Mouse (Mus musculus): ENCODE data around the gene Rhbdd1. TPM values are rescaled to one million over a fixed set of nuclear protein-coding genes. Genes with fewer than 3 reads are reported as not detected.

Gene Rhbdd1
- polyA plus RNA-seq, 1 experiment from 2014 or later = 7.3 TPM

DNA sequence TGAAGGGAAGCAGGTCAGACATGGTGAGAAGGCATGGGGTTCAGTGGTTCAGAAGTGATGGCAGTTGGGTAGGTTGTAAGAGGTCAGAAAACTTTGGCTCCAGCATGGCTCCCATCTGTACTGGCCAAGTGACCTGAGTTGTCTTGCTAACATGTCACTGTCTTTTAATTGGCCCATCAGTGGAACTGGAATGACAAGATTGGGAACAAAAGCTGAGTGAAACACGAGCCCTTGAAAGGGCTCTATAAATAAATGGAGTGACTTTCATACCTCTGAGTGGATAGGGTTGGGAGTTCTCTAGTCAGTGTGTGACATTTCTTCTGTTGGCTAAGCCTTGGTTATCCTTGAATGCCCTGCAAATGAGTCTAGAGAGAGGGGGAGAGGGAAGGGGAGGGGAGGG is 123.9 kb downstream of the Rhbdd1 start:
- ATAC-seq (ENCODE audit: low FRiP score) = no peak
- H3K4me2 ChIP-seq (replicated peaks; ENCODE audit: low read depth, low read length) = no peak overlapping the region
- no peak for DNase-seq (ENCODE audit: low spot score)
- no peak overlapping the region for H3K4me3 ChIP-seq (ENCODE audit: low read depth, low read length)
- no peak overlapping the region for H3K27ac ChIP-seq (ENCODE audit: low read depth, low read length)
- H3K9ac ChIP-seq (ENCODE audit: low read depth, low read length) = no peak overlapping the region
- H3K27me3 ChIP-seq (ENCODE audit: control insufficient read depth, insufficient read depth, low read length) = no peaks in the 10 kb centered on the region
- no peaks in the 10 kb centered on the region for H3K9me3 ChIP-seq (ENCODE audit: control insufficient read depth, low read length)
- no peaks in the 10 kb centered on the region for H3K4me1 ChIP-seq (replicated peaks; ENCODE audit: control insufficient read depth, insufficient read depth, low read length)
- no peaks in the 10 kb centered on the region for H3K36me3 ChIP-seq (ENCODE audit: control insufficient read depth, insufficient read depth, low read length)
- WGBS = 57% methylated on average over 1 of the region's 1 CpGs

DNA sequence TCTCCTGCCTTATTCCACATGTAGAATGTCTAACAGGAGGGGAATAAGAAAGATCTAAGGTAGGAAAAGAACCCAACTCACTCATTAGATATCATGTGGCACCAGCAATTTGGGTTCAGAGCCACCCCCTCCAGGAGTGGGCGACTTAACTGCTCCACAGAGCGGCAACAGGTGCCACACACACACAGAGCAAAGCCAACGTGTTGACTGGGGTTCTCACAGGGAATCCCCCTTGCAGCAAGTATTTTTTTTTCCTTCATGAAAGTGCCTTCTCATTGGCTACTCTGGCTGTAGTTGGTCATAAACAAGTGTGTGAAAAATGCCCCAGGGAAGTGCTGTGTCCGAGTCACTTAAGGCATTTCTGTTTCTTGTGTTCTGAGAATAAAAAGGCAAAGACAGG is 127.3 kb downstream of the Rhbdd1 start:
- 75% methylated on average over 4 of the region's 4 CpGs for WGBS
- Histone ChIP-seq H3K27ac (ENCODE audit: low read depth, low read length) (no peak overlapping the region), H3K4me1 (replicated peaks; ENCODE audit: control insufficient read depth, insufficient read depth, low read length) (no peaks in the 10 kb centered on the region), H3K9ac (ENCODE audit: low read depth, low read length) (no peak overlapping the region), H3K4me3 (ENCODE audit: low read depth, low read length) (no peak overlapping the region), H3K27me3 (ENCODE audit: control insufficient read depth, insufficient read depth, low read length) (no peaks in the 10 kb centered on the region), H3K4me2 (replicated peaks; ENCODE audit: low read depth, low read length) (no peak overlapping the region), H3K36me3 (ENCODE audit: control insufficient read depth, insufficient read depth, low read length) (no peaks in the 10 kb centered on the region), H3K9me3 (ENCODE audit: control insufficient read depth, low read length) (no peaks in the 10 kb centered on the region)
- DNase-seq (ENCODE audit: low spot score) = no peak
- no peak for ATAC-seq (ENCODE audit: low FRiP score)

DNA sequence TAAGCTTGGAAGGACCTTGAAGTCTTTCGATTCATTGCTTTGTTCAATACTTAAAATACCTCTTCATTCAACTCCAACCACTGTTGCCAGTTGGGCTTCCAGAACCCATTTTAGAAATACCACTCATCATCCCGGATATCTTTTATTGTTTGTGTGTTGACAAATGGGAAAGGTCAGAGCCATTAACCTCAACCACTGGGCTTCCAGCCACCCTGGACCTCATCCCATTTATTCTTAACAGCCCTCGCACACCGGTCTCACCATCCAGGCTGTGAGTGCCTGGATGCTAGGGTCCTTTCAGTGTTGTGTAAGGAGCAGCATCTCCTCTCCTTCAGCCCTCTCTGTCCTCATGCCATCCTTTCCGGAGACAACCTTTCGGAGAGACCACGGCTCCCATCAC is 129.8 kb downstream of the Rhbdd1 start:
- no peaks in the 10 kb centered on the region for H3K9me3 ChIP-seq (ENCODE audit: control insufficient read depth, low read length)
- 79% methylated on average over 7 of the region's 7 CpGs for WGBS

DNA sequence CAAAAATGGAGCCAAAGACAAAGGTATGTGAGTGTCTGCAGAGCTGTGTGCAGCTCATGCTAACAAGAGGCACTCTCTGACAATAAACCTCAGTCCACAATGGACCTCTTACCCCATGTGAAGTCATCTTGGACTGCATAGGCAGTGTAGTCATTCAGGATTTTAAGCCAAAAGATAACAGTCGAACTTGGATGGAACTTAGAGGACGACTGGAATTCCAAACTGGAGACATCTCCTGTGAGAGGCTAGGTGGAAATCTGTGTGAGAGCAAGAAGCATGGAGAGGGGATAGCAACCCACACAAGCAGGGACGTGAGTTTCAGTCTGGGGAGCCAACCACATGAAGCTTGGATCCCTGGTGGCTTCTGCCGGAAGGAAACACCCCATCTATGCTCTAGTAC is 133.6 kb downstream of the Rhbdd1 start:
- Histone ChIP-seq H3K4me1 (replicated peaks; ENCODE audit: control insufficient read depth, insufficient read depth, low read length) (no peaks in the 10 kb centered on the region), H3K27me3 (ENCODE audit: control insufficient read depth, insufficient read depth, low read length) (no peaks in the 10 kb centered on the region), H3K4me3 (ENCODE audit: low read depth, low read length) (no peak overlapping the region), H3K27ac (ENCODE audit: low read depth, low read length) (no peak overlapping the region), H3K4me2 (replicated peaks; ENCODE audit: low read depth, low read length) (no peak overlapping the region), H3K9me3 (ENCODE audit: control insufficient read depth, low read length) (no peaks in the 10 kb centered on the region), H3K9ac (ENCODE audit: low read depth, low read length) (no peak overlapping the region), H3K36me3 (ENCODE audit: control insufficient read depth, insufficient read depth, low read length) (no peaks in the 10 kb centered on the region)
- DNase-seq (ENCODE audit: low spot score) (no peak), ATAC-seq (ENCODE audit: low FRiP score) (no peak)
- 86% methylated on average over 4 of the region's 4 CpGs for WGBS

More for the DNA sequence above, 129.8 kb downstream of the Rhbdd1 start:
- H3K4me2 ChIP-seq (replicated peaks; ENCODE audit: low read depth, low read length) = no peak overlapping the region
- no peaks in the 10 kb centered on the region for H3K4me1 ChIP-seq (replicated peaks; ENCODE audit: control insufficient read depth, insufficient read depth, low read length)
- DNase-seq (ENCODE audit: low spot score) (no peak), ATAC-seq (ENCODE audit: low FRiP score) (no peak)
- no peak overlapping the region for H3K4me3 ChIP-seq (ENCODE audit: low read depth, low read length)
- H3K27me3 ChIP-seq (ENCODE audit: control insufficient read depth, insufficient read depth, low read length) = no peaks in the 10 kb centered on the region
- no peak overlapping the region for H3K9ac ChIP-seq (ENCODE audit: low read depth, low read length)
- H3K27ac ChIP-seq (ENCODE audit: low read depth, low read length) = no peak overlapping the region
- H3K36me3 ChIP-seq (ENCODE audit: control insufficient read depth, insufficient read depth, low read length) = no peaks in the 10 kb centered on the region

DNA sequence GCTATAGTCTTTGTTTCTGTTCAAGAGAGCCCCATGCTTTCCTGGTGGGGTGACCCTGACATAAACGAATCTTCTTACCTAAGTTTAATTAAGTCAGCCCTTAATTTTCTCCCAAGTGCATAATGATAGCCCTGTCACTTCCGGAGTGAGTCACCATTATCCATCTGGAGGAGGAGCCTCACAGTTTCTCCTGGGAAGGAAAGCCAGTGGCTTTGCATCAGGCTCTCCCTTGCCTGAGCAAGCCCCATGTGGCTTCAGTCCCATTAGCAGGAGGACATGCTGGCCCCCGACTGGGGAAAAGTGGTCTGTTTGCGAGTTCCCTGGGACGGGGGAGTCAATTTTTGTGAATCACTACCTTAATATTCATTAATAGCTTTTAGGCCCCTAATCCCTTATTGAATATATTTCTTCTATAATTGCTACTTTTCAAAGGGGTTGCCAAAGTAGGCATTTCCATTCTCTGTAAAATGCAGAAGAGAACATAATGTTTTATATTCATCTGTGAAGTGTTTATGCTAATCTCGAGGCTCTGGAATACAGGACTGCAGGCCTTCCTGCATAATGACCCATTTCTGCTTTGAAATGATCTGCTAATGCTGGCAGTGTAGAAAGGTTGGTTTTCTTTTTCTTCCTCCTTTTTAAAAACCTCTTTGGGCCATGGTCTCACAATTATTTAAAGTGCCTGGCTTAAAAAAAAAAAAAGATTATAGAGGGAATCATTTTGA is 135.8 kb downstream of the Rhbdd1 start:
- no peak overlapping the region for H3K27ac ChIP-seq (ENCODE audit: low read depth, low read length)
- WGBS = 38% methylated on average over 6 of the region's 6 CpGs
- ATAC-seq (ENCODE audit: low FRiP score) = 0 out of 2 replicates have a peak, but pooled peaks have one; percentile 43

DNA sequence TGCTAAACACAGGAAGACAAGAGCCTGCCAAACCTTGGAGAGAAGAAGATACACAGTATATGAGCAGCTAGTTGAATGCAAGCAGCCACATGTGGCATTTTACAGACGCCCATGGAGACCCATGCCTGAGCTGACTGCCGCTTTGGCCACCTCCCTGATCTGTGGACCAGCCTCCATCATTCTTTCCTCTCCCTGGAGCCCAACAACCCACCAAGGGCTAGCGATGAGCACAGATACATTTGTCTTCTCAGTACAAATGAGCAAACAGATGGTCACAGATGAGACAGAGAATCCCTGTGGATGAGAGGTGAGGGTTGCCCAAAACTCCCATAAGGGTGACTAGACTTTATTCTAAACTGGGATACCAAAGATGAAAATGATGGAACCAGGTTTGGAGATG is 137.8 kb downstream of the Rhbdd1 start:
- no peaks in the 10 kb centered on the region for H3K27me3 ChIP-seq (ENCODE audit: control insufficient read depth, insufficient read depth, low read length)
- 89% methylated on average over 3 of the region's 3 CpGs for WGBS
- H3K4me3 ChIP-seq (ENCODE audit: low read depth, low read length) = no peak overlapping the region
- H3K4me1 ChIP-seq (replicated peaks; ENCODE audit: control insufficient read depth, insufficient read depth, low read length) = no peaks in the 10 kb centered on the region
- H3K9me3 ChIP-seq (ENCODE audit: control insufficient read depth, low read length) = no peaks in the 10 kb centered on the region
- DNase-seq (ENCODE audit: low spot score) (no peak), ATAC-seq (ENCODE audit: low FRiP score) (no peak)
- H3K27ac ChIP-seq (ENCODE audit: low read depth, low read length) = no peak overlapping the region
- H3K9ac ChIP-seq (ENCODE audit: low read depth, low read length) = no peak overlapping the region
- no peak overlapping the region for H3K4me2 ChIP-seq (replicated peaks; ENCODE audit: low read depth, low read length)
- no peaks in the 10 kb centered on the region for H3K36me3 ChIP-seq (ENCODE audit: control insufficient read depth, insufficient read depth, low read length)

More for the DNA sequence above, 135.8 kb downstream of the Rhbdd1 start:
- Histone ChIP-seq H3K27me3 (ENCODE audit: control insufficient read depth, insufficient read depth, low read length) (no peaks in the 10 kb centered on the region), H3K9ac (ENCODE audit: low read depth, low read length) (no peak overlapping the region), H3K9me3 (ENCODE audit: control insufficient read depth, low read length) (no peaks in the 10 kb centered on the region), H3K4me1 (replicated peaks; ENCODE audit: control insufficient read depth, insufficient read depth, low read length) (no peaks in the 10 kb centered on the region), H3K4me3 (ENCODE audit: low read depth, low read length) (no peak overlapping the region), H3K4me2 (replicated peaks; ENCODE audit: low read depth, low read length) (no peak overlapping the region), H3K36me3 (ENCODE audit: control insufficient read depth, insufficient read depth, low read length) (no peaks in the 10 kb centered on the region)
- DNase-seq (ENCODE audit: low spot score) = no peak

DNA sequence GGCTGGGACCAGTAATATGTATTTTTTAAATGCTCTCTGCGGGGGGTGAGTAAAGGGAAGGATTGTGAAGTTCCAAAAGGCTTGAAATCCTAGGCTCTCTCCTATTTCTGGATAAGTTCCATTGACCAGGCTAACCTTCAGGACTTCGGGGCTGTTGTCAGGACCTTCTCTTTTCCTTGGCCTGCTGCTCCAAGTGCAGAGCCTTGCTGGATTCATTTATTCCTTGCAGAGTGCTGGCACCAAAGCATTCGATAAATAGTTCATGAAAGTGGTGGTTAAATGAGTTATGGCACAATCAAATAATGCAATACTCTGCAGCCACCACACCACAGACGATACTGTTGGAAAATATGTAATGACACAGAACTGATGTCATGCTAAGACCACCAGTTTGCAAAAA is 143.1 kb downstream of the Rhbdd1 start:
- H3K27me3 ChIP-seq (ENCODE audit: control insufficient read depth, insufficient read depth, low read length) = no peaks in the 10 kb centered on the region
- WGBS = 86% methylated on average over 4 of the region's 4 CpGs
- H3K4me2 ChIP-seq (replicated peaks; ENCODE audit: low read depth, low read length) = no peak overlapping the region
- H3K4me1 ChIP-seq (replicated peaks; ENCODE audit: control insufficient read depth, insufficient read depth, low read length) = no peaks in the 10 kb centered on the region
- no peak overlapping the region for H3K4me3 ChIP-seq (ENCODE audit: low read depth, low read length)
- DNase-seq (ENCODE audit: low spot score) = no peak
- no peak overlapping the region for H3K27ac ChIP-seq (ENCODE audit: low read depth, low read length)
- no peak for ATAC-seq (ENCODE audit: low FRiP score)
- no peaks in the 10 kb centered on the region for H3K9me3 ChIP-seq (ENCODE audit: control insufficient read depth, low read length)
- H3K9ac ChIP-seq (ENCODE audit: low read depth, low read length) = no peak overlapping the region
- H3K36me3 ChIP-seq (ENCODE audit: control insufficient read depth, insufficient read depth, low read length) = no peaks in the 10 kb centered on the region

DNA sequence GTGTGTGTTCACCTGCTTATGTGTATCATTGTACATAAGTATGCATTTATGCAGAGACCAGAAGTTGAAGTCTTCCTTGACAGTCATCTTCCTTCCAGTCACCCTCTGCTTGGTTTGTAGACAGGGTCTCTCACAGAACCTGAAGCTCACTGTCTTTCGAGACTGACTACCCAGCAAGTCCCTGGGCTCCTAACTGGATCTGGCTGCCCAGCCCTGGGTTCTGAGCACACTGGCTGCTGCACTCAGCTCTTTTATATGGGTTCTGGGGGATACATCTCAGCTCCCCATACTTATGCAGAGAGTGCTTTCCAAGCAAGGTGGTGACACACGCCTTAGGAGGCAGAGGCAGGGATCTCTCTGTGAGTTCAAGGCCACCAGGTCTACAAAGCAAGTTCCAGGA is 143.7 kb downstream of the Rhbdd1 start:
- Histone ChIP-seq H3K27me3 (ENCODE audit: control insufficient read depth, insufficient read depth, low read length) (no peaks in the 10 kb centered on the region), H3K27ac (ENCODE audit: low read depth, low read length) (no peak overlapping the region), H3K4me2 (replicated peaks; ENCODE audit: low read depth, low read length) (no peak overlapping the region), H3K4me3 (ENCODE audit: low read depth, low read length) (no peak overlapping the region), H3K4me1 (replicated peaks; ENCODE audit: control insufficient read depth, insufficient read depth, low read length) (no peaks in the 10 kb centered on the region), H3K36me3 (ENCODE audit: control insufficient read depth, insufficient read depth, low read length) (no peaks in the 10 kb centered on the region), H3K9me3 (ENCODE audit: control insufficient read depth, low read length) (no peaks in the 10 kb centered on the region), H3K9ac (ENCODE audit: low read depth, low read length) (no peak overlapping the region)
- DNase-seq (ENCODE audit: low spot score) = no peak
- 91% methylated on average over 2 of the region's 2 CpGs for WGBS
- no peak for ATAC-seq (ENCODE audit: low FRiP score)

DNA sequence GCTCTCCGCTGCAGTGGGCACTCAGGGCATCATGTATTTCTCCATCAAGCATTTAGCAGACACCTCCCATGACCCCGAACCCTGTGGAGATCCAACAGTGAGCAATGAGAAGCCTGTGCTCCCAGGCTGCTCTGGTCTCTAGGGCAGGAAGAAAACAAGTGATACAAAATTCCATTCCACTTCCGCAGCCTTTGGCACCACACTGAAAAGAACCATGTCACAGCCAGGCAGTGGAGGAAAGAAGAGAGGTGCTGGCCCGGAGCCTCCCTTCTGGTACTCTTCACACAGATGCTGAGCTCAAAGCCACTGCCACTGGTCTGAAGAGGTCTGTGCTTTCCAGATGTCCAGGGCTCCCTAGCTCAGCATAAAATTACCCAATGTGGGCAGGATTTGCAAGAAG is 144.8 kb downstream of the Rhbdd1 start:
- Histone ChIP-seq H3K27ac (ENCODE audit: low read depth, low read length) (no peak overlapping the region), H3K9me3 (ENCODE audit: control insufficient read depth, low read length) (no peaks in the 10 kb centered on the region), H3K9ac (ENCODE audit: low read depth, low read length) (no peak overlapping the region), H3K4me1 (replicated peaks; ENCODE audit: control insufficient read depth, insufficient read depth, low read length) (no peaks in the 10 kb centered on the region), H3K4me2 (replicated peaks; ENCODE audit: low read depth, low read length) (no peak overlapping the region), H3K36me3 (ENCODE audit: control insufficient read depth, insufficient read depth, low read length) (no peaks in the 10 kb centered on the region), H3K27me3 (ENCODE audit: control insufficient read depth, insufficient read depth, low read length) (no peaks in the 10 kb centered on the region), H3K4me3 (ENCODE audit: low read depth, low read length) (no peak overlapping the region)
- no peak for DNase-seq (ENCODE audit: low spot score)
- ATAC-seq (ENCODE audit: low FRiP score) = no peak
- WGBS = 65% methylated on average over 4 of the region's 4 CpGs

Measured in hindbrain, embryonic 11.5 days (tissue).